Mouse (Mus musculus): ENCODE data around the gene Osbpl7. TPM values are rescaled to one million over a fixed set of nuclear protein-coding genes. Genes with fewer than 3 reads are reported as not detected.

Gene Osbpl7
- polyA plus RNA-seq, 2 experiments: 1.2 to 2.5 TPM

- Histone ChIP-seq H3K27me3 (ENCODE audit: control insufficient read depth, insufficient read depth, low read length) (peaks cover 46% of the 10 kb centered on the region), H3K36me3 (replicated peaks; ENCODE audit: control insufficient read depth, insufficient read depth, low read depth) (no peaks in the 10 kb centered on the region), H3K9me3 (ENCODE audit: control insufficient read depth, low read length) (no peaks in the 10 kb centered on the region), H3K4me1 (replicated peaks; ENCODE audit: control insufficient read depth in 2 of 2, insufficient read depth in 2 of 2, low read length in 1 of 2) (no peaks in the 10 kb centered on the region), H3K27ac (no peak within 1 kb of the TSS), H3K4me3 (ENCODE audit: insufficient read depth in 1 of 2, low read depth in 2 of 2, low read length in 2 of 2) (no peak within 1 kb of the TSS), H3K9ac (replicated peaks) (no peak within 1 kb of the TSS), H3K4me2 (ENCODE audit: low read depth) (no peak within 1 kb of the TSS)
- DNase-seq (ENCODE audit: low read depth in 3 of 3, low spot score in 3 of 3): no peak
- no peak for ATAC-seq (ENCODE audit: insufficient read depth)
- 24% methylated on average over 8 of the region's 8 CpGs for WGBS (ENCODE audit: insufficient replicate concordance)
- TF ChIP-seq CTCF (IDR thresholded peaks at IDR 0.05; ENCODE audit: low read depth): no peak
- TF ChIP-seq EP300 (IDR thresholded peaks at IDR 0.05; ENCODE audit: low read depth): no peak
These were observed 37.2 kb upstream of the Osbpl7 start, which contains the start of gene Sp6 for GRCm38 (mm10) chr11:97013121-97013670. Gene Sp6 (plus strand): TSS chr11:97013394.

- DNase-seq (ENCODE audit: low read depth in 3 of 3, low spot score in 3 of 3) (no peak), ATAC-seq (ENCODE audit: insufficient read depth) (no peak)
- H3K9ac ChIP-seq (replicated peaks): no peak overlapping the region
- no peak overlapping the region for H3K4me2 ChIP-seq (ENCODE audit: low read depth)
- TF ChIP-seq CTCF (IDR thresholded peaks at IDR 0.05; ENCODE audit: low read depth): no peak
- no peak for TF ChIP-seq EP300 (IDR thresholded peaks at IDR 0.05; ENCODE audit: low read depth)
- H3K36me3 ChIP-seq (replicated peaks; ENCODE audit: control insufficient read depth, insufficient read depth, low read depth): no peaks in the 10 kb centered on the region
- H3K4me3 ChIP-seq (ENCODE audit: insufficient read depth in 1 of 2, low read depth in 2 of 2, low read length in 2 of 2): no peak overlapping the region
- H3K27me3 ChIP-seq (ENCODE audit: control insufficient read depth, insufficient read depth, low read length): peaks cover 81% of the 10 kb centered on the region
- 2% methylated on average over 36 of the region's 36 CpGs for WGBS (ENCODE audit: insufficient replicate concordance)
- no peaks in the 10 kb centered on the region for H3K9me3 ChIP-seq (ENCODE audit: control insufficient read depth, low read length)
- H3K27ac ChIP-seq: no peak overlapping the region
- H3K4me1 ChIP-seq (replicated peaks; ENCODE audit: control insufficient read depth in 2 of 2, insufficient read depth in 2 of 2, low read length in 1 of 2): no peaks in the 10 kb centered on the region; a peak in 1 of 4 replicates
These were observed 32.5 kb upstream of the Osbpl7 start for GRCm38 (mm10) chr11:97017696-97018582.

GRCm38 (mm10) chr11:97018583-97019344 is 31.7 kb upstream of the Osbpl7 start:
- Histone ChIP-seq H3K27ac (no peak overlapping the region), H3K4me2 (ENCODE audit: low read depth) (peak overlapping the region; percentile 33; the same call in 1 of the 2 replicates), H3K4me1 (replicated peaks; ENCODE audit: control insufficient read depth in 2 of 2, insufficient read depth in 2 of 2, low read length in 1 of 2) (no peaks in the 10 kb centered on the region; a peak in 1 of 4 replicates), H3K9me3 (ENCODE audit: control insufficient read depth, low read length) (no peaks in the 10 kb centered on the region), H3K4me3 (ENCODE audit: insufficient read depth in 1 of 2, low read depth in 2 of 2, low read length in 2 of 2) (peak overlapping the region in 1 of 2 experiments; percentile 8; a peak in 1 of 4 replicates), H3K9ac (replicated peaks) (no peak overlapping the region), H3K36me3 (replicated peaks; ENCODE audit: control insufficient read depth, insufficient read depth, low read depth) (no peaks in the 10 kb centered on the region), H3K27me3 (ENCODE audit: control insufficient read depth, insufficient read depth, low read length) (peaks cover 90% of the 10 kb centered on the region)
- TF ChIP-seq EP300 (IDR thresholded peaks at IDR 0.05; ENCODE audit: low read depth) (no peak), CTCF (IDR thresholded peaks at IDR 0.05; ENCODE audit: low read depth) (no peak)
- ATAC-seq (ENCODE audit: insufficient read depth) (no peak), DNase-seq (ENCODE audit: low read depth in 3 of 3, low spot score in 3 of 3) (no peak)
- 1% methylated on average over 63 of the region's 68 CpGs for WGBS (ENCODE audit: insufficient replicate concordance)

GRCm38 (mm10) chr11:97019345-97019708 is 31.1 kb upstream of the Osbpl7 start:
- H3K4me2 ChIP-seq (ENCODE audit: low read depth): no peak overlapping the region
- no peak for ATAC-seq (ENCODE audit: insufficient read depth)

More at GRCm38 (mm10) chr11:97019345-97019708, 31.1 kb upstream of the Osbpl7 start:
- H3K9ac ChIP-seq (replicated peaks): no peak overlapping the region
- peaks cover 94% of the 10 kb centered on the region for H3K27me3 ChIP-seq (ENCODE audit: control insufficient read depth, insufficient read depth, low read length)
- DNase-seq (ENCODE audit: low read depth in 3 of 3, low spot score in 3 of 3): no peak
- no peaks in the 10 kb centered on the region for H3K36me3 ChIP-seq (replicated peaks; ENCODE audit: control insufficient read depth, insufficient read depth, low read depth)
- no peaks in the 10 kb centered on the region for H3K9me3 ChIP-seq (ENCODE audit: control insufficient read depth, low read length)
- H3K4me3 ChIP-seq (ENCODE audit: insufficient read depth in 1 of 2, low read depth in 2 of 2, low read length in 2 of 2): no peak overlapping the region
- TF ChIP-seq EP300 (IDR thresholded peaks at IDR 0.05; ENCODE audit: low read depth) (no peak), CTCF (IDR thresholded peaks at IDR 0.05; ENCODE audit: low read depth) (no peak)
- 5% methylated on average over 13 of the region's 13 CpGs for WGBS (ENCODE audit: insufficient replicate concordance)
- no peak overlapping the region for H3K27ac ChIP-seq
- no peaks in the 10 kb centered on the region; a peak in 1 of 4 replicates for H3K4me1 ChIP-seq (replicated peaks; ENCODE audit: control insufficient read depth in 2 of 2, insufficient read depth in 2 of 2, low read length in 1 of 2)
